Mouse (Mus musculus) layer of hippocampus, adult 2 months (tissue): ENCODE measurements around the gene Dock9. TPM values are rescaled to one million over a fixed set of nuclear protein-coding genes. Genes with fewer than 3 reads are reported as not detected.

Experiments
- DNase-seq, 2 experiments: peaks; one replicate each; pipeline ENCODE4 v3.0.0; 2022; ENCODE audit warnings: low spot score in 2 of 2
- H3K27ac ChIP-seq: fragments of 200-600 bp; 2 replicates; pipeline ENCODE4 v1.8.1; 2022
- H3K4me3 ChIP-seq: fragments of 200-600 bp; 2 replicates; pipeline ENCODE4 v1.8.1; 2022; ENCODE audit warnings: mild to moderate bottlenecking
- CTCF ChIP-seq: fragments of 200-600 bp; conservative IDR thresholded peaks from 2 replicates; pipeline ENCODE4 v1.8.1; 2022; ENCODE audit warnings: antibody characterized with exemption, mild to moderate bottlenecking, moderate library complexity
- total RNA-seq, 2 experiments: library from RNA; stranded (reverse); gene quantifications; 2 replicates each; pipeline ENCODE4 v1.2.3; 2021

Gene Dock9
- total RNA-seq, 2 experiments from 2014 or later = 217 to 222 TPM

DNA sequence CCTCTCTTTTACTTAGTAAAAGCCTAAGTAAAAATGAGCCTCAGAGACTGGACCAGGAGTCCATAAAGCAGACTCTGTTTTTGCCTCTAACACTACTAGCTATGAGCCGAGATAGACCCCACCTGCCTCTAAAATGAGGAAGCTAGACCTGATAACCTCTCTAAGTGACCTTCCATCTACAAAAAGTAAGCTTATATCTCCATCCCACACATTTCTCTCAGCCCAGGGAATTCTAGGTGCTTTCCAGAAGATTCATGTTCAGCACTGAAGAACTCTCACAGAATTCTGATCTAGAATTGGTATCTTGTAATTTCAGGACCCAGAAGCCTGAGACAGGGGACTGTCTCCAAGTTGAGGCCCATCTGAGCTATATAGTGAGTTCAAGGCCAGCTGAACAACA is 12.2 kb downstream of the Dock9 start:
- Histone ChIP-seq H3K27ac (no peak overlapping the region), H3K4me3 (no peak overlapping the region)
- DNase-seq = no peak
- no peak for TF ChIP-seq CTCF

DNA sequence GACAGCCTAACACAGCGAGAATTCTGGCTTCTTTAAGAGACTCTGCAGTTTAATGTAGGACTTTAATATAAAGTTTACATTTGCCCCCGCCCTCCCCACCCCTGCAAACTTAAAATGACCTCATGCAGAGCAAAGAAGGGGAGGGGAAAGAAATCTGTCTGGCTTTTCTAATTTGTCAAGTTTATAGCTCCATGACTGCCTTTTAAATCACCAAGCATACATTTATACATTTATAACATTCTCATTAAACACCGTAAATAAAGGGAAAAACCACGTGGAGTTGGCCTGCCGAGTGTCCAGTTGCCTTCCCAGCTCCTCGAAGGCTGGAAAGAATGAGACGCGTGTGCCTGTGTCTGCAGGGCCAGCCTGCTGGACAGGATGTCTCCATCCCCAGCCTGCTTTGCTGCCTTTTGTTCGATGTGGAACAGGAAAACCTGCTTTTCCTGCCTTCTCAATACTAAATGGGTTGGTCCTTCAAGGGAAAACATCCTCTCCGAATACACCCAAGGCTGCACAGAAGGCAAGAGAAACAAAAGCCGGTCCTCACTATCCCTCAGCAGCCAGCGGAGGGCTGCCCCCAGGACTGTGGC is 16.6 kb downstream of the Dock9 start:
- Histone ChIP-seq H3K4me3 (no peak overlapping the region), H3K27ac (peak overlapping the region; percentile 72)
- TF ChIP-seq CTCF = no peak
- DNase-seq = no peak

DNA sequence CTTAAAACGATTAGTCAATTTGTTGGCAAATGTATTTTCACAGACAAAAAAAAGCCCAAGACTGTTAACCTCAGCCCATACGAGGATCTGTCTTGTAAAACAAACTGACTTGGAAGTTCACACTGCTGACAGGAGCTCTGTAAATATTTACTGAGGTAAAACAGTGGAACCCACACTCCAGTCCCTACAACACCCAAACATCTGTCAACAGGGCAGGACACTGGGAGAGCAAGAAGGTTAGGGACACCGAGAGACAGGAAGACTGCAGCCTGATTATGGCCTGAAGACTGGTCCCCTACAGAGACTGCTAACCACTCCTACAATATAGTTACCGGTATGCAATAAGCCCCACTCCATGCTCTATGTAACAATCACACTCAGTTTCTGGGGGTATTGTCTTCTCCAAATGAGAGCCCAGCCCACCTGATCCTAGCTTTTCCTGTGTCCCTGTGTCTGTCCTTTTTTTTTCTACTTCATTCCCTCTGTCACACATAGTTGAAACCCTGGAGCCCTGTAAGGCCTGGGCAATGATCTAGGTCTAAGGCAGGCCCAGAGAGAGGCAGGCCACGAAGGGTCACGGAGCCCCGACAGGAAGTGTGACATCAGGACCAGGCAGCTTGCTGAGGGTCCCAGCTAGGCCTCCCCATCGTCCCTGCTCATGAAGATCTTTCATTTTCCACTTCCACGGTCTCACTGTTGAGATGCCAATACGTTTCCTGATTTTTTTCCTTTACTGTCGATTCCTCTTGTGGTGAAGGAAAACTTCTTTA is 17.3 kb downstream of the Dock9 start:
- DNase-seq = no peak
- 0 out of 2 replicates have a peak overlapping the region, but pooled peaks have one; percentile 0 for H3K27ac ChIP-seq

DNA sequence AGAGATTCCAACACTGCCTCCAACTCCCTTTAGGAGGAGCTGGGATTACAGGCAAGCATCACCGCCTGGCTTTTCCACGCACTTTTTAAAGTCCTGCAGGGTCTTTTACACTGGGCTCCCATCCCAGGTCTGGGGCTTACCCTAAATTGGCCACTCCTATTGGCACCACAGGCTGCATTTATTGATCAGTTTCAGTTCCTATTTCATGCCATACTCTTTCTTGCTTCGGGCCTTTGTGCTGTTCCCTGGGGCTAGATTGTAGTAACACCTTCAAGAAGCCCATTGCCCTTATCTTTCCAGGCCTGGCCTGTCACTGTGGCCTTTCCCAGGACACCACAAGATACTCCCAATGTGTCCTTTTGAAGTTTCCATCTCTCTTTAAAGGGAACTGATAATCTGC is 18.0 kb downstream of the Dock9 start:
- no peak for TF ChIP-seq CTCF
- H3K27ac ChIP-seq = no peak overlapping the region
- DNase-seq = no peak
- no peak overlapping the region for H3K4me3 ChIP-seq

More for the DNA sequence above, 17.3 kb downstream of the Dock9 start:
- no peak for TF ChIP-seq CTCF
- no peak overlapping the region for H3K4me3 ChIP-seq

DNA sequence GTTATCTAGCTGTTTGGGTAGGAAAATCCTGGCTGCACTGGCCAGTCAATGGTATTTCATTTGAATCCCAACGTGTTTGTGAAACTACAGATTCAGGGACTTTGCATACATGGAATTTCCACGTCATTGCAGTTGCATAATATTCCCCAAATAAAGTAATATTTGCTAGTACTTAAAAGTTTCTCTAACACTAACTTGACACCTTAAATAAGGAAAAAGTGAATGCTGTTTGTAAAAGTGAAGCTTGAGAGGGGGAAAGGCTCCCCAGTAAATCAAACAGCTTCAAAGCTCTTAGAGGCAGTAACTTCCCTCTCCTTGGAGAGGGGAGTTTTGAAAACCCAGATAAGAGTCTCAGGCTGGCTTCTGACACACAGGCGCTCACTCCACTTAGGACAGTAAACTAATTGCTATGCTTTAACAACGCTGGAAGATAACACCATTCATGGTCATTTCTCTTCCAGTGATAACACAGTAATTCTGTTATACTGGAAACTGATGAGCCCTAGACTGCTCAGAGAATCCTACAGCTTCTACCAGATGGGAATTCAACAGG is 20.3 kb downstream of the Dock9 start:
- Histone ChIP-seq H3K4me3 (no peak overlapping the region), H3K27ac (no peak overlapping the region)
- no peak for DNase-seq
- no peak for TF ChIP-seq CTCF

DNA sequence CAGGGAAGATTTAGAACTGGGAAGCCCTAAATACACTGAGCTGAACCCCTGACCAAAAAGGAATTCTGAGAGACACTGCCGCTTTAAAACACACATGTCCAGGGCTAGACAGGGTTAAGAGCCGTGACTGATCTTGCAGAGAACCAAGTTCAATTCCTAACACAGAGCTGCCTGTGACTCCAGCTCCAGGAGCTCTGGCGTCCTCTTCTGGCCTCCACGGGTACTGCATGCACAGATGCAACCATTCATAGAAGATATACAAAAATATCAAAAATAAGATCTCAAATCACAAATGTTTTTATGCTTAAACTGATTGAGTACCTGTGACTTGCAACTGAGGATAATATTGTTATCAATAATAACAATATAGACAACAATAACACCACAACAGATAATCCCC is 20.9 kb downstream of the Dock9 start:
- TF ChIP-seq CTCF = peak; percentile 63
- no peak overlapping the region for H3K4me3 ChIP-seq
- DNase-seq = no peak
- H3K27ac ChIP-seq = no peak overlapping the region

DNA sequence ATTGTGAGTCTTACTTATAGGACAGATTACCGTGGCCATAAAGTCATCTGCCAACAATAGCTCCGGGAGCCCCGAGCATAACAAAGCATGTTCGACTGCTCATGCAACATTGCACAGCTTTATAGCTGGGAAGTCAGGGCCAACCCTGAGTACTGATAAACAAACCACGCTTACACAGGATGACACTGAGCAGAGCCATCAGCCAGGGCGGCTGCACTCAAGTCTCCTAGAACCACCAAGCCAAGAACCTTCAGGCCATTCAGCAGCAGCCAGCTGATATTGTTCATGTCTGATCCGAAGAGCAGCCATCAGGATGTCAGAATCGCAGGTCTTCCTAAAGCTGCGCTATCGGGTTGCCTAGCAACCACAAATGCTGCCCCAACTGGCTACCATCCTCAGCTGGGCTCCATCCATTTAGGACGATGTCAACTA is 35.6 kb downstream of the Dock9 start:
- peak in 1 of 2 experiments; percentile 15 for DNase-seq
- TF ChIP-seq CTCF = no peak
- H3K27ac ChIP-seq = peak overlapping the region; percentile 76
- peak overlapping the region; percentile 24; the same call in 1 of the 2 replicates for H3K4me3 ChIP-seq

DNA sequence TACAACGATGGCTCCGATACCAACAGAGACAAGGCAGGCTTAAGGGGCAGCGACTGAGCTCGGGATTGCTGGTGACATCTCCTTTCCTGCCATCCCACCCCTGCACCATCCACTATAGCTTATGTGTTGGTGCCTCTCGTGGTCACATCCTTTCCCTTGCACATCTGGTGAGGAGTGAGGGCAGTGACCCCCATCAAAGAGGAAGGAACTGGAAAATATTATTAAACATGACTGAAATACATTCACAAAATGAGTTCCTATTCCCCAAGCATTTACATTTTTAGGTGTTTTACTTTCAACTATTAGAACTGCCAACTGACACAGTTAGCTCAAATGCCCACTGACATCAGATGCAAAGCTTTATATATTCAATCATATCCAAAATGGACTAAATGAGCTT is 37.2 kb downstream of the Dock9 start:
- H3K27ac ChIP-seq = no peak overlapping the region
- no peak for DNase-seq
- H3K4me3 ChIP-seq = no peak overlapping the region
- TF ChIP-seq CTCF = no peak

DNA sequence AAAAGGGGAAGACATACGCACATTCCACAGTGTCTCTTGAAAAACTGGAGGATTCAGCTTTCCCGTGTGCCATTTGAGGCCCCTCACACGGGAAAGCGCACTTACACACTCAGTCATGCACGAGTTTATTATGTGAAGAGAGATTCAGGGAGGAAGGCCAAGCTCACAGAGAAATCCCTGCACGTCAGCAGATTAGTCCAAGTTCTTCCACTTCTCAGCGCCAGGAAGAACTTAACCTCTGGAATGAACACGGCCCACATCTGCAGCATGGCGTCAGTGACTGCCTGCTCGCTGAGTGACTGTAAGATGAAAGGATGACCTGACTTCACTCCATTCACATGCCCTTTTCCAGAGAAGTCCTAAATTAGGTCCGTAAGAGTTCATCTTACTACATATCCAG is 43.5 kb downstream of the Dock9 start:
- no peak for DNase-seq
- Histone ChIP-seq H3K27ac (no peak overlapping the region), H3K4me3 (no peak overlapping the region)
- no peak for TF ChIP-seq CTCF

DNA sequence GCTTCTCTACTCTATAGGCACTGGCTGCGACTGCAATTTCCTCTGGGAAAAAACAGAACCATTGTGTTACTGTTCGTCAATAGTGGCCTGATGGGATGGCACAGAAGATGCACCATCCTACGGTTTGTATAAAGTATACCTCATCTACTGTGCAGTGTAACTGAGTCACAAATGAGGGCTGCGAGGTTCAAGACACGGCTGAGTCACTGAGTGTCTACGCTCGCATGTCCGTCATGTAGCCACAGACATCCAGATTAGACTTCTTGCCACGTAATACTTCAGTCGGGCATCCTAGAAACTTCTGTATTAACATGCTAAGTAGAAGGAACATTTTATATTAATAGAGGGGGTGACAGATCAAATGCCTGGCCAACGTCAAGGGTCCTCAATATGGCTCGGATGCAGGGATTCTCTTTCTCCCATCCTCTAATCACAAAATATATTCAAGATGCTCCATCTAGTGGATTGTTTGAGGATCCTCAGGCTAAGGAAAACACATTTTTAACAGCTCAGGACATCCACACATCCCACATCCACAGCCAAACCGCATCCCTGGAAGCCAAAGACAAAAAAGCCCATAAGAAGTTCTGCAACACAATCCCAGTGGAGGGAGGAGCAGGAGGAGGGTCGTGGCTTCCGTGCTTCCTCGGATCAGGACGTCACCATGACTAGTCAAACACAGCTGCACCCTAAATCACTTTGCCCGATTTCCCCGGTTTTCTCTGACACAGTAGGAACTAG is 44.8 kb downstream of the Dock9 start:
- H3K27ac ChIP-seq = no peak overlapping the region
- peak; percentile 84 for TF ChIP-seq CTCF
- H3K4me3 ChIP-seq = no peak overlapping the region
- DNase-seq = no peak

DNA sequence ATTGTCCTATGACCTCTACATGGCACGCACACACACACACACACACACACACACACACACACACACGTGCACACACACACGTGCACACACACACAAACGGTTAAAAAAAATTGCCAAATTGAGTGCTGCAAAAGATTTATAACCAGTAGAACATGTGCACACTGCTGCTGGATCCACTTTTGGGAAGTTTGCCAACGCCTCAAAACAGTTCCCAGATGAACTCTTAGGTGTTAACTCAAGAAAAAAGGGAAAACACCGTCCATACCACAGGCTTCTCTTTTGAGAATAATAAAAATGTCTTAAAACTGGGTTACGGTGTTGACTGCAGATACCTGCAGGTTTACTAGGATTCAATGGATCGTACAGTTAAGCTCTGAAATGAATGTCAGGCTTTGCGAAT is 48.0 kb downstream of the Dock9 start:
- no peak for TF ChIP-seq CTCF
- no peak for DNase-seq
- Histone ChIP-seq H3K27ac (no peak overlapping the region), H3K4me3 (no peak overlapping the region)

DNA sequence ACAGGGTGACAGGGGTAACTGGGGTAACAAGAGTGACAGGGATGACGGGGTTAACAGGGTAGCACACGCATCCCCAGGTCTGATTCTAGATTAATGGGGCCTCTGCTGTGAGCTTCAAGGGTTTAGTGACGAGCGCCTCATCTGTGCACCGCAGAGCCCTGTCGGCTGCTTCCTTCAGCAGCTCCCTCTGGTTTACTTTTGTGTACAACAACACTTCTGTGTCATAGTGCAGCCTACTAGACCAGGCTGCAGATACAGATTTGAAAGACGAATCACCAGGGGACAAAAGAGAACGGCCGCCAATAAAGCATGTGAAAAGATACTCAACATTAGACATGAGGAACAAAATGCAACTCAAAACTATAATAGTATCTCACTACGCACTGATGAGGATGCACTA is 48.6 kb downstream of the Dock9 start:
- H3K4me3 ChIP-seq = no peak overlapping the region
- peak; percentile 30 for TF ChIP-seq CTCF
- DNase-seq = no peak
- no peak overlapping the region for H3K27ac ChIP-seq

DNA sequence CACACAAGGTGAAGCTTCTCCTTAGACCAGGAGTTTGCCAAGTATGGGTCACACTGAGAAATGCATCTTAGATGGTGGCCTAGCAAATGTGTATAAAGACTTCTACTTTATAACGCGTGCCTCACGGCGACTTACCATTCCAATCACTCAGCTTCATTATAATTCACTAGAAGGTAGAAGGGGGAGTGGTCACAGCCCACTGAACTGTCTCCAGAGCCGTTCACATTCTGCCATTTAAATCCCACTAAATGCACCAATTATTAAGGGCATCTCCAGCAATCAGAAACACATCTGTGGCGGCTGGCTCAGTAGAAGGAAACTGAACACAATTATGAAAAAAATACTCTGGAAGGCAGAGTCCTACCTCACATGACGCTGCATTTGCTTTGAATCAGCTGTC is 50.3 kb downstream of the Dock9 start:
- H3K27ac ChIP-seq = no peak overlapping the region
- H3K4me3 ChIP-seq = no peak overlapping the region
- no peak for TF ChIP-seq CTCF
- DNase-seq = no peak
